Mouse (Mus musculus): Measurements from ENCODE around the gene C1qtnf6.

The C1qtnf6 gene

DNA sequence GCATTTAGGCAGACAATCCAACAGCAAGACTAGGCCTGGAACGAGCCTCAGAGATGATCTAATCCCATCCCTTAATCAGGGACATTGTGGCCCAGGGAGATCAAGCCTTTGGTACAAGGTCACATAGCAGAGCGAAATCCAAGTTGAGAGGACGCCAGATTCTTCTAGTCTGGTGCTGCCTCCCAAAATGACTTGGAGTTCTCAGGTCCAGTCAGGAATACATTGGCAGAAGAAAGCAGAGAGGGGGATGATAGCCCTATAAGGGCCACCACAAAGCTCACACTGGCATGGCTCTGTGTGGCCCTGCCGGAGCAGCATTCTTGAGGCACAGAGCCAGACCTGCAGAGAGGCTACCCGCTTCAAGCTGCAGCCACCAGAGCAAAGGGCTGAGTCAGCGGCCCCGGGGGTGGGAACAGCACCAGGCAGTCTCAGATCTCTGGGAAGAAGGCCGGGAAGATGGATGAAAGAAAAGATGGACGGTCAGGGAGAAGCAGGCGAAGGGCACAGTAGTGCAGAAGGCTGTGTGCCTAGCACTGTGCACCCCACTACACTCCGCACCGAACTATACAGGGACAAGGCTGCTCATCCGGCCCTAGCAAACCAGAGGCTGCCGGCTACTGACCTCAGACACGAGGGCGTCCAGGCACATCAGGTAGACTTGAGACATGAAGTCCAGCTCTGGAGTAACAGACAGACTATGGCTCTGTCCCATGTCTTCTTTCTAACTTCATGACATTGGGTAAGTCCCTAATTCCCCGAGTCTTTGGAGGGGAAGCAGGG, at the start of gene C1qtnf6:
Gene C1qtnf6 (minus strand): TSS at position 746 of the 780 bp plus-strand sequence.
- DNase-seq (ENCODE audit: low spot score): no peak

DNA sequence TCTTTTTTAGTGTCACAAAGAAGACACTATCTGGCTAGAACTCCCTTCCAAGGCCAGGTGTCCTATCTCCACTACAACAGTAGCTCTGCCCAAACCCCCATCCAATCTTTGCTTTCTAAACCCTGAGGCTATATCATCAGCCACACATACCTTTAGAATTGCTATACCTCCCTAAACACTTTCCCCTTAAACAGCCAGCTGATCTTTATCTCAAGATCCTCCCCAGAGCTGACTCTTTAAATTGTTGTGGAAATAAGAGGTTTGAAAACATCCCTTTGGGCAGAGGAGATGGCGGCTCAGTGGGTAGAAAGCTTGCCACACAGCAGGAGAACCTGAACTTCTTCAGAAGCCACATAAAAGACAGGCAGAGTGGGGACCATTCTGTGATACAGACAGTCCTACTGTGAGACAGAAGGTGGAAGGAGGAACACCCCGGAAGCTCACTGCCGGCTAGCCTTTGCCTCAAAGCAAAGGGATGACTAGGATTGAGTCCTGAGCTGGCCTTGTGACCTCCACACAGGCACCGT, 45.1 kb upstream of the C1qtnf6 start:
- DNase-seq (ENCODE audit: low spot score): no peak

DNA sequence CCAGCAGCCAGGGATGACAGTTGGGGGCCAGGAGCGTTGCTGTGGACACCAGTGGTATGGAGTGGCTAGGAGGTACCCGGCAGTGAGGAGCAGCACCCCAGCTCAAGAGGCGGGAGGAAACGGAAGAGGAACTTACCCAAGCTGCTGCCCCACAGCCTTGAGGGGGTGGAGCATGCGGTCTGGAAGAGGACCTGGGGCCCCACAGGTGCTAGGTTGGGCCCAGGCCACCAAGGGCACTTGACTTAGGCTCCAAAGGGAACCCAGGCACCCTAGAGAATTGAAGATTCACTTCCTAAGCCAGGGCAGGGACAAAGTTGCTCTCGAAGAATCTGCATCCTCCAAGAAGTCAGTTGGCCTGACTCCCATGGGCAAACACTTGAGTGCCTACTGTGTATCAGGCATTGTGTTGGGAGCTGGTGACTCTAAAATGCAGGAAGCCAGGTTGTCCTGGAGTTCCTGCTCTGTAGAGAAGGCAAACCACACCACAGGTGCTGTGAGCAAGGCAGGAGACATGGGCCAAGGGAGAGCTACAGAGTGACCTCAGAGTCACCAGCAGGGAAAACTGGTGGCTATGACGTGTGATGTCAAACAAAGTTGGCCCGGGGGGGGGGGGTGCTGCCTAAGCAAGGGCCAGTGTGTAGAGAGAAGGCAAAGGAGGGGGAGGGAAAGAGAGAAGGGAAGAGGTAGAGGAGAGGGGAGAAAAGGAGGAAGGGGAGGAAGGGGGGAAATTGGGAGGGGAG, 41.6 kb upstream of the C1qtnf6 start, which contains the start of gene Rac2:
Gene Rac2 (minus strand): TSS at position 126 of the 740 bp plus-strand sequence.
- DNase-seq (ENCODE audit: low spot score): no peak

DNA sequence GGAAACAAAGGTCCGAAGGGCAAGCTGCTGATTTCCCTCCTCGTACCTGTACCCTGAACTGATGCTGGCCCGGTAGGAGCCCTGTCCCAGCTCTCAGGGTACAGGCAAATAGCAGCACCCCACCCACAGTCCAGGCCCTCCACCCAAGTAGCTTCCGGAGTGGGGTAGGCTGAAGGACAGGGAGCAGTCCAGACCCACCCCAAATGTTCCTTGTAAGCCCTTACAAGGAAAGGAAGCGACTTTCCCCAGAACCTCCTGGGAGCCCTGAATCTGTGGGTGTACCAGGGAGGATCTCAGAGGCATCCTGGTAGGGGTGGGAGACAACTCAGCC, 41.0 kb upstream of the C1qtnf6 start:
- no peak for DNase-seq (ENCODE audit: low spot score)

DNA sequence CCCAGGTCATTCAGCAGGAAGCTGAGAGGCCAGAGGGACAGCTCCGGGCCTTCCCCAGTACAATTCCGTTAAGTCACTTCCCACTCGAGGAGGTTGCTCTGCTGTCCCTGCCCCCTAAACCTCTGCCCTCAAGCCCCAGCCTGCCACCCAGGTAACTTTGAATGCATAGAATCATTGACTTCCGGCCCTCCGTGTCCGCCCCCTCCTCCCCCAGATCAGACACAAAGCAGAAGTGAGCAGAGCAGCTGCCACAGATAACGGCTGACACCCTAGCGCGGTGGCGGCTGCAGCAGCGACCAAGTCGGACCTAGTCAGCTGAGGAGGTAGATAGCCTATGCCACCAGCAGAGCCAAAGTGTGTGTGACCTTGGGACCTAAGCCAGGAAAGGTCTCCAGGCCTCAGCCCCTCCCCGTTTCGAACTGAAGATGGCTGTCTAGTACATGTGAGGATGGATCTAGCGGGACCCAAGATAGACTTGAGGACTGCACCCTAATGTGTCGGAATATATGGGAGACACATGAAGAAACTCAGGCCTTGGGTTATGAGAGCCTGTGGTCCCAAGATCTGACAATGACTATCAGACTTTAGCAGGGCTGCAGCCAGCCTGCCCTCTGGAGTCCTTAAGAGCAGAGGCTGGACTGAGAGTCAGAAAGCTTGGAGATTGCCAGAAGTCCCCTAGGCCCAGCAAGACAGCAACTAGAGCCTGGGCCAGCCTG, 40.5 kb upstream of the C1qtnf6 start:
- DNase-seq (ENCODE audit: low spot score): no peak

DNA sequence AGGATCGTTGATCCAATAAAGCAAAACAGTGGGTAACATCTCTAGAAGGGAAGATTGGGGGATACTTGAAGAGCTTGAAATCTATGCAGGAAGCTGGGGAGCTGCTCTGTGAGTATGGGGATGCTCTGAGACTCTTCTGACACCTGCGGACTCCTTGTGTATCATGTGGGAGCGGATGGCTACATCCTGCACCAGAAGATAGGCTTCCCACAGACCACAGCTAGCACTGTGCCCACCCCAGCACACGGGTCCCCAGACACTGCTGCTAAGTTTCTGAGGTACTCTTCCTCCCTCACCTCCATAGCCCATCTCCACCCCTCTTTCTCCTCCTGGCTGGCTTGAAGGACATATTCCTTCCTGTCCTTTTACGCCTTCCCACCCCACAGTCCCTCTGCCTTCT, 39.0 kb upstream of the C1qtnf6 start:
- DNase-seq (ENCODE audit: low spot score): no peak

DNA sequence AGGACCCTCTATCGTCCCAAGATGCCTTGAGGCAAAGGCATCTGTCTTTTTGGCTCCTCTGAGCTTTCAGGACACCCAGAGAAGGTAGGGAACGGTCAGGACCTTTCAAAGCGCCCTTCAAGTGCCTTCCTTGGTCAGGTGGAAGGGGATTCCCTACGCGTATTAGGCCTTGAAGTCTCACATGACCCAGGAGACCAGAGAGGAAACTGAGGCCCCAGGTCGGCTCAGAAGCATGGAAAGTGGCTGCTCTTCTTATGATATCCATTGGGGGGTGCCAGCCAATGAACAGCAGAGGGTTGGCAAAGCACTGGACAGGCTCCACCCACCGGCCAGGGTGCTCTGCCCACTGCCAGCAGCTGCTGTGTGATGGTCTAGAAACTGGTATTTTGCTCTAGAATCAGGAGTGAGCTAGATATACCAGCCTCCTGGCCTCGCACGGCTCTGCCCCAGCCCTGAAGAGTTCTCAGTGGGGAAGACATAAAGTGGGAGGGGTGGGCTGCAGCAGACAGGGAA, 36.4 kb upstream of the C1qtnf6 start:
- DNase-seq (ENCODE audit: low spot score): no peak

DNA sequence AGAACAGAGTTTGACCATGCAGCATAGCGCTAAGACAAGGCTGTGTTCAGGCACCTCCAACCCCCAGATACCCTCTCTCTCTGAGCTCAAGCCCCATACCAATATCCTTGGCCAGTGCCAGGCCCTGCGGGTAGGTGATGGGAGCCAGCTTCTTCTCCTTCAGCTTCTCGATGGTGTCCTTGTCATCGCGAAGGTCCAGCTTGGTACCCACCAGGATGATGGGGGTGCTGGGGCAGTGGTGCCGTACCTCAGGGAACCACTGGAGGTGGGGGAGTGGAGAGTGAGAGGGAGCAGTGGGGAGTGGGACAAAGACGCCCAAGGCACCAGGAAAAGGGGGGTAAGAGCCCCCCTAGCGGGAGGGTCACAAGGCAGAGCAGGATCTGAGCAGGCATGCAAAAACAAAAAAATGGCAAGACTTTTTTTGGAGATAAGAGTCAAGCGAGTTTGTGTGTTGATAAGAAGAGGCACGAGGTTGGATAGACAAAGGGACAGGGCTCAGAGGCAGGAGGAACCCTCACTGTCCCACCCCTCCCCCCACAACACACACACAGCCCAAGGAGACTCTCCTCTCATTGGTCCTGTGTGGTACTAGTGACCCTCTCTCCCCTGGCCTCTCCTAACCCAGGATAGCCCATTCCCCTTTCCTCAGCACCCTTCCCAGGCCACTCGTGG, 33.7 kb upstream of the C1qtnf6 start:
- DNase-seq (ENCODE audit: low spot score): no peak

DNA sequence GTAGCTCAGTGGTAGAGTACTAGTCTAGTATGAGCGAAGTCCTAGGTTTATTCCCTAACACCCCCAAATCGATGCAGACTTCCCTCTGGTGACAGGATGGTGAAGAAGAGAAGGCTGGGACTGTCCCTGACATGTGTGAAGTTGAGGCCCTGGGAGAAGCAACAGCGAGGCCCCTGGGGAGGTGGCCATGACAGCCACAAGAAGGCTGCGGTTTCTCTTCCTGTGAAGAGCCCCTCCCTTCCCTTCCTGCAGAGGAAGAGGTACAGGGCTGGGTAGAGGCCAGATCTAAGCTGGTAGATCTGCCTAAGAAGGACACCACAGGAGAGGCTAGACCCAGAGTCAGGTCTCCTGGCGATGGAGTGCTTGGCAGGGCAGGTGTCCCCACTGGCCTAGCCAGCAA, 32.7 kb upstream of the C1qtnf6 start:
- no peak for DNase-seq (ENCODE audit: low spot score)

DNA sequence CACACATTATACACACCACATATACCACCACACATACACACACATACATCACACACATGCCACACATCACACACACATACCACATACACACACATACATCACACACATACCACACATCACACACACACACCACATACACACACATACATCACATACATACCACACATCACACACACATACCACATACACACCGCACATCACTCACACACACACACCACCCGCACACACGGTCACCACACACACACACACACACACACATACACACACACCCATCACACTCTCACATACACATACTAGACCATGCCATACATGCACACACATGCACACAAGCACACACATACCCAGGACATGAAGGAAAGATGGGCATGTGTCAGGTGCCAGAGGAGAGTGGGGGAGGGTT, 32.1 kb upstream of the C1qtnf6 start:
- DNase-seq (ENCODE audit: low spot score): no peak

DNA sequence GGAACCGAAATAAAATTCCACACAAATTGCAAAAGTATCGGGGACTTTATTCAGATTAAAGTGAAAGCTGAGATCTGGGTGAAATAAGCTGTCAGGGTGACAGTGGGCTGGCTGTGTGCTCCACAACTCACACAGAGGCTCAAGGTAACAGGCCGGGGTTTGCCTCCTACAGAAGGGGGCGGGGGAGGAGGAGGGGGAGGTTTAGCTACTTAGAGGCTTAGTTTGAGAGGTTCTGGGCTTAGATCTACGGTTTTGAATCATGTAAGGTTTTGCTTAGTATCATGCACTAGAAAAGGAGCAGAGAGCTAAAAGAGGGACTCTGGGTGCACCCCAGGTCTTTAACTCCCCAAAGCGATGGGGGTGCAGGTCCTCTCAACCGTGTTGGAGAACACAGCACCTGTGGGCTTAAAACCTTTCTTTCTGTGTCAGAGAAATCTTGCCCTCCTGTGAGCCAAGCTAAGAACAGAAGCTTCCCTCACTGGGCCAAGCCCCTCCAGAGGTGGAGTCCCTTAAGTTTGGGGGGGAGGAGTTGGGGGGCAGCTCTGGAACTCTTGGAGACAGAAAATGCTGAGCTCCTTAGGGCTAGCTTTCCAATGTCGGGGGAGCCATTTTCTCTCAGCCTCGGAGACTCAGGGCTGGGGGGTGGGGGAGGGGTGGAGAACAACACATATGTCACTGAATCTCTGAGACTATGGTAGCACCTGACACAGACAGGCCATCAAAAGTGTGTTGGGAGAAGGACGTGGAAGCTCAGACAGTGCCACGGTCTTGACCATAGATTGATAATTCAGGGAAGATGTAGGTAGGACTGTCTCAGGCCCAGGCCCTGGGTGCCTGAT, 28.1 kb upstream of the C1qtnf6 start:
- no peak for DNase-seq (ENCODE audit: low spot score)

DNA sequence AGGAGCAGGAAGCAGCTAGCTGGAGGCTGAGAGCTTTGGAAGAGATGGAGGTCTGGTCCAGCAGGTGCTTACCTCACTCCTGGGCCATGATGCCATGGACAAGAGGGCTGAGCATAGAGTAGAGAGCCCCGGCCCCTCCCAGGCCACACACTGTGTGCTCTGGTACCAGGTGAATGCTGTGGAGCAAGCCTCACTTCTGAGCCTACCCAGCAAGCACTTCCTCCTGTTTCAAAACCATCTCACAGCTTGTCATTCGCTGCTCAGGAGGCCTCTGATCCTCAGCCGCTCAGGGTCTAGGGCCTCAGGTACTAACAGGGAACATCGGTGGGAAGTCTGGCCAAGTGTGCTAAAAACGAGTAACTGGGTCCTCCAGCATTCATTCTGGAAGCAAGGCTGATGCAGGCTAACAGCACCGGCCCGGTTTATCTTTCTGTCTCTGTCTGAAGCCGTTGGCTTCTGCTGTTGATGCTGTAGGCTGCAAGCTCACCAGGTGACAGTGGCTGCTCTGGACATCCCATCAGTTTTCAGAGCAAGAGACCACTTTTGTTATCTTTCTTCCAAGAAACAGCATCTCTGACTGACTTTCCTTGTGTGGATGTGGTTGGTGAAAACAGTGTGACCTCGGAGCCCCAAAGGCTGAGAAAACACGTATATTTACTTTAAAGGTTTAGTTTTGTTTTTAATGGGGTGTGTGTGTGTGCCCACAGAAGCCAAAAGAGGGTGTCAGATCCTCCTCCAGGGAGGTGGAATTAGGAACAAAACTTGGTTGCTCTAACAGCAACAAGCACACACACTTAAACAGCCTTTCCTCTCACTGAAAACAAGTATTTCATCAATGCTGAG, 26.7 kb upstream of the C1qtnf6 start:
- DNase-seq (ENCODE audit: low spot score): no peak

DNA sequence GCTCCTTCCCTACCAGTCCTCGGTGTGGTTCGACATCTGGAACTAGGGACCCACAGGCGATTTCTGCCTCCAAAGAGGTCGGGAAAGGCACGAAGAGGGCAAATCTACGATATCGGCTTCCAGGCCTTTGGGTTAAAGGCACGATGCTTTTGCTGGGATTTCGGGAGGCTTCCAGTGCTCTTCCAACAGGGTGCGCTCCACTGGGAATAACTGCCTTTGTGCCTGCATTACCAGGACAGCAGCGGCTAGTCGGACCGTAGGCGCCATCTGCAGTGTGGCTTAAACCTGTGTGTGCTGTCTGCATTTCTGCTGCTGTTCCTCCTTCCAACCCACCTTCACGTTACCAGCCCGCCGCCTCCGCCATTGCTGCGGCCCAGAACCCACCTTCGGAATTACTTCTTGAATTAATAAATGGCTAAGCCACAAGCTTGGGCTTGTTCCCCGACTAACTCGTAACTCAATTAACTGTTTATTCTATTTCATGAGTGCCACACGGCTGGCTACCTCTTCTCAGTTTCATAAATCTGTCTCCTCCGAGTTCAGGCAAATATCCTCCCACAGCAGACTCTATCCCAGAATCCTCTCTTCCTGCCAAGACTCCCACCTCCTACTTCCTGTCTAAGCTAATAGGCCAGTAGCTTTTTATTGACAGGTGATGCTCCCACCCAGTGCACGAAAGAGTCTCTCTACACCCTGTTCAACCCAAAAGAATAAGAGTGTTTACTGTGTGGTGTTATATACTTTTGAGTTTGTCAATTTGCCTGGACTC, 23.5 kb upstream of the C1qtnf6 start:
- DNase-seq (ENCODE audit: low spot score): no peak

DNA sequence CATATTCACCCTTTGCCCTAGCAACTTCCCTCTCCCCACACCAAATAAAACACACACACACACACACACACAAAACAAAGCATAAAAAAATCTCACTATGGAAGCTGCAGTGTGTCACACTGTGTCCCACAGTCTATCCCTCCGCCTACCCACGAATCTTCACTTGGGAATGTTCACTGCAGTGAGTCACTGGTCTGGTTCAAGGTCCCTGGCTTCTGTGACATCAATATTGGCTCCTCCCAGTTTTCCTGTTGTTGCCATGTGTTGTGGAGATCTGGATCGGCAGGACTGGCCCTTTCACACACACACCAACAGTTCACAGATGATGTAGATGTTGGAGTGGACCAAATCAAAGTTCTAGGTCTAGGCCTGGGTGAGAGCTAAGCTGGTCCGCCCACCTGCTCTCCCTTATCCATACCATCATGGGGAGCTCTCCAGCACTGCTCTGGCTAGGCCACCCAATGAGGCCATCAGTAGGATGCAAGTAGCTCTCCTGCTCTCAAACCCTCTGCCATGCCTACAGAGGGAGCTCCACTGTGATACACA, 18.0 kb upstream of the C1qtnf6 start:
- DNase-seq (ENCODE audit: low spot score): no peak

DNA sequence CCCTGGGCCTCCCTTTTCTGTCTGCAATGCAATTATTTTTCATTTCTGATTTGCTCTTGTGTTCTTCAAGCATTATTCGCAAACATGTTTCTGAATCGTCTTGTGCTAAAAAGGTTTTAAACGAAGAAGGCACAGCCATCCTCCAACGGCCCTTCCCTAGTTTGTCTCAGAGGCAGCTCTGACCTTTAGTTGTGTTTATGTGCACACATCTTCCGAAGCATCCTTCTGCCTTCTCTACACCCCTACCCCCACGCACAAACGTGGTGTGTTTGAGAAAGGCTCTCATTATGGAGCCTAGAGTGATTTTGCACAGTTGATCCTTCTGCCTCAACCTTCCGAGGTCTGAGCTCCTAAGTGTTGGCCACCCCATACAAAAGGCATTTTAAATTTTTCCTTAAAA, 17.5 kb upstream of the C1qtnf6 start:
- no peak for DNase-seq (ENCODE audit: low spot score)

DNA sequence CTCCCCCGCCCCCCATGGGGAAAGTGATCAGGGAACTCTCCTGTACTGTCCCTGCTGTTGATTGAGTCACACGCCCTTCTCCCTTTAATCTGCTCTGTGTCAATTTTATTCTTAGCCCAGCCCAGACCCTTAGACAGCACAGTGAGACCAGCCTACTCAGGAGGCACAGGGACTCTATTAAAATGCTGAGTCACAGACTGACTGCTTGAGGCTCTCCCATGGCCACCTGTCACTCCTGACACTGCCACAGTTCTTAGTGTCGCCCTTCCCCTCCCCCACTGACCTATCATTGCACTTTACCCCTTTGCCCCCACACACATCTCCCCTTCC, 17.1 kb upstream of the C1qtnf6 start:
- no peak for DNase-seq (ENCODE audit: low spot score)

DNA sequence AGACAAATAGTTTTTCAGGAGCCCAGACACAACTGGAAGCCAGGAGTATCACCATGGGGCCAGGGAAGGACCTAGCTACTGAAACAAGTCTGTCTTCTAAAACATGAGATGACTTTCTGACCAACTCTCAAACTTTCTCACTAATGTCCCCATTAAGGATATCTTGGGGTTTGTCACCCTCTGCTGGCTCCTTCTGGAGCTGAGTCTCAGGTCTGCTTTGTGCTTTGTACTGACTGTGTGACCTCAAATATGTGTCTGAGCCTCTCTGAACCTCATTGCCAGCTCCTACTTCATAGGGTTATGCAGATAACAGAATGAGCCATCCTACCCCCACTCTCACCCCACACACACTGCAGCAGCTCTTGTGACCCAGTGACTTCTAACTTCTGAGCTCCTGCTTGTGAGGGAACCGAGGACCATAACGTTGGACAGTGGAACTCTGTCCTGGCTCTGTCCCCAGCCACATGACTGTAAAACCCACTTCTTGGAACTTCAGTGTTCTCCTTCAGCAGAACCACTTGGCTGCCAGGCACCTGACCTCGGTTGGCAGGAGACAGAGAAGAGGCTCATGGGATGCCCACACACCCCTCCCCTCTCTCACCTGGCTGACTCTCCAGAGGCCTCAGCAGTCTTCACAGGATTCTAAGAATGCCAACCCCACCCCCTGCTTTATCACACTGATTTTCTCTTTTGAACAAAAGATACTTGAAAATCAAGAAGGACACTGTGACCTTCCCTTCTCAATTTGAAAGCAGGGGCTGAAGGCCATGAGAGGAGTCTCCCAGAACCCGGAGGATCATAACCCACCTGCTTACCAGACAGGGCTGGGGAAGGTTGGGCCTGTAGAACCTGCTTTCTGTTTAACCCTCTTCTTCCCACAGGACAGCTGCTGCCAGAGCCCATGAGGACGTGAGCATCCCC, 16.5 kb upstream of the C1qtnf6 start:
- DNase-seq (ENCODE audit: low spot score): no peak

DNA sequence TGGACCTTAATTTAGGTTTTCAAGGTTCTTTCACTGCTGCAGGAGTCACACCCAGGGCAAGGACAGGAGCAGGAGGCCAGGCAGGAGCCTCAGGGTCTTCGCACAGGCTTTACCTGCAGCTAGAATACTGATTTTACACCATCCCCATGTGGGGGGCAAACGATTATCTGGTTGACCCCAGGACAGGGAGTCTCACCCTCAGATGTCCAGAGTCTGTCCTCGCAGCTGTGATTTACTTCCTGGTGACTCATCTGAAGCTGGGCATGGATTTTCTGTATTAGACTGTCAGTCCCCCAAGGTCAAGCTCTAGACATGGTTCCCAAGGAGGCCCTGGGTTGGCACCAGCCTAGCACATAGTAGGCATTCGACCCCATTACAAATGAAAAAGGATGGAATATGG, 14.8 kb upstream of the C1qtnf6 start:
- no peak for DNase-seq (ENCODE audit: low spot score)

All from layer of hippocampus, adult 9-10 months (tissue).